Mouse (Mus musculus) liver, adult 2 months (tissue): Measurements from ENCODE around the gene 2210011C24Rik.

Experiments used
- CTCF ChIP-seq: fragments of 200-500 bp; IDR thresholded peaks from 2 replicates; pipeline ENCODE4 v1.5.1; 2011; ENCODE audit warnings: low read depth, low read length, control low read depth
- POLR2A ChIP-seq: fragments of 200-500 bp; IDR thresholded peaks from 2 replicates; pipeline ENCODE4 v1.6.1; 2011; ENCODE audit warnings: low read length, control low read depth; ENCODE audit not compliant: insufficient read depth; ENCODE audit errors: extremely low read depth

GRCm38 (mm10) chr8:83999057-83999705 lies 12.8 kb downstream of the 2210011C24Rik start:
- TF ChIP-seq POLR2A (no peak), CTCF (no peak)
